Mouse (Mus musculus): ENCODE results near the gene Smcr8. TPM values are rescaled to one million over a fixed set of nuclear protein-coding genes. Genes with fewer than 3 reads are reported as not detected.
"Not testable (repeated sequence)": the region's sequence is repeated elsewhere in the genome, so short reads cannot be mapped to it uniquely, and the experiment has no call there.

Gene Smcr8
- total and polyA plus RNA-seq, 3 experiments: 6.0 to 15.3 (median 13.9) TPM

DNA sequence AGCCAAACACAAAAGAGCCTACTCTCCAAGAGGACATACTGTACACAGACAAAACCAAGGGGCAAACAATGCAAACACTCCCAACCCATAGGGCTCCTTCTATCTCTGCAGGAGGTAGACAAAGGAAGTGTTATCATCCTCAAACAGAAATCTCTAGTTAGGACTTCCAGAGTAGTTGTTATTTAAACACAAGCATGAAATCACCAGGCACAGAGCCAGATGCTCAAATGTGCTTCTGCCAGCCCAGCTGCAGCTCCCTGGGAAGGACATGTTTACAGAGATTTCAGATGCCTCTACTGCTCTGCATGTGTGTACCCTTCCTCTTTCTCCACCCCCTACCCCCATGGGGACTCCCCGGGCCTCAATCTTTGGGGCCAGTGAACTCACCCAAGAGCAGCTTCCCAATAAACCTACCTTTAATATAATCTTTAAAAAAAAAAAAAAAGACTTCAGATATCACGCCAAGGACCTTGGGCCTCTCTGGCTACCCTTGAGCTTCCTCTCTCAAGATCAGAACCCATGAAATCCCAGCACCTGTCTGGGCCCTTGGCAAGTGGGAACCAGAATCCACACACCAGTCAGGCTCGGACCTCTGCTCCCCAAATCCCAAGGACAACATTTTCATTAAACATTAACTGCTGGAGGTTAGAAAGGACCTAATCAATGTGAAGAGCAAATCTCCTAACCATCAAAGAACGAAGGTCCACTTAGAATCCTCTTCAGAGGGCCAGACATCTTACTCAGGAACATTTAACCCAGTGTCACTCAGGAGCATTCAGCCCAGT is 31.2 kb downstream of the Smcr8 start:
- TF ChIP-seq EP300 (IDR thresholded peaks at IDR 0.05; ENCODE audit: insufficient read depth, low read depth, low read length) (no peak), CTCF (IDR thresholded peaks at IDR 0.05) (no peak), POLR2A (IDR thresholded peaks at IDR 0.05; ENCODE audit: insufficient read depth, low read depth, low read length) (no peak)
- Histone ChIP-seq H3K9ac (ENCODE audit: low read depth, low read length) (no peak overlapping the region), H3K79me2 (replicated peaks; ENCODE audit: control insufficient read depth, insufficient read depth, low read length) (no peaks in the 10 kb centered on the region), H3K4me1 (ENCODE audit: control insufficient read depth, insufficient read depth, low read length) (no peaks in the 10 kb centered on the region; the same call in 1 of the 2 replicates), H3K27ac (no peak overlapping the region), H3K36me3 (ENCODE audit: control insufficient read depth, insufficient read depth, low read length) (no peaks in the 10 kb centered on the region), H3K27me3 (ENCODE audit: control insufficient read depth, insufficient read depth, low read length) (no peaks in the 10 kb centered on the region), H3K4me3 (no peak overlapping the region)
- DNase-seq: peak; percentile 34 to 47
- intact Hi-C loops (cut with DNase I): no loop called here
- 55% methylated on average over 4 of the region's 4 CpGs for WGBS

DNA sequence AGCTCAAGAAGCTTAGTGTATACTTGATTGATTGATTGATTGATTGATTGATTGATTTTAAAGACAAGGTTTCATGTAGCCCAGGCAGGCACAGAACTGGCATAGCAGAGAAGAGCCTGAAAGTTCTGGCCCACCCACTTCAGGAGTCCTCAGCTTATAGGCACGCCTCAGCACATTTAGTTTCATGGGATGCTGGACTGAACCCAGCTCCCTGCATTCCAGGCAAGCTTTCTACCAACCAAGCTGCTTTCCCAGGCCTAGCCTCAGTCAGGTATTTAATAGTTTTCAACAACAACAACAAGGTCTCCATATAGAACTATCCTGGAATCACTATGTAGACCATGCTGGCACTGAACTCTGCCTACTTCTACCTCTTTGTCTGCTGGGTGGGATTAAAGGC is 32.2 kb downstream of the Smcr8 start:
- H3K79me2 ChIP-seq (replicated peaks; ENCODE audit: control insufficient read depth, insufficient read depth, low read length): no peaks in the 10 kb centered on the region
- WGBS: 81% methylated on average over 1 of the region's 1 CpGs
- no peaks in the 10 kb centered on the region; the same call in 1 of the 2 replicates for H3K4me1 ChIP-seq (ENCODE audit: control insufficient read depth, insufficient read depth, low read length)
- intact Hi-C loops (cut with DNase I): no loop called here
- no peaks in the 10 kb centered on the region for H3K36me3 ChIP-seq (ENCODE audit: control insufficient read depth, insufficient read depth, low read length)
- no peak for DNase-seq
- no peak overlapping the region for H3K4me3 ChIP-seq
- H3K27me3 ChIP-seq (ENCODE audit: control insufficient read depth, insufficient read depth, low read length): no peaks in the 10 kb centered on the region
- no peak overlapping the region for H3K9ac ChIP-seq (ENCODE audit: low read depth, low read length)
- TF ChIP-seq POLR2A (IDR thresholded peaks at IDR 0.05; ENCODE audit: insufficient read depth, low read depth, low read length) (no peak), CTCF (IDR thresholded peaks at IDR 0.05) (no peak), EP300 (IDR thresholded peaks at IDR 0.05; ENCODE audit: insufficient read depth, low read depth, low read length) (no peak)
- H3K27ac ChIP-seq: no peak overlapping the region

DNA sequence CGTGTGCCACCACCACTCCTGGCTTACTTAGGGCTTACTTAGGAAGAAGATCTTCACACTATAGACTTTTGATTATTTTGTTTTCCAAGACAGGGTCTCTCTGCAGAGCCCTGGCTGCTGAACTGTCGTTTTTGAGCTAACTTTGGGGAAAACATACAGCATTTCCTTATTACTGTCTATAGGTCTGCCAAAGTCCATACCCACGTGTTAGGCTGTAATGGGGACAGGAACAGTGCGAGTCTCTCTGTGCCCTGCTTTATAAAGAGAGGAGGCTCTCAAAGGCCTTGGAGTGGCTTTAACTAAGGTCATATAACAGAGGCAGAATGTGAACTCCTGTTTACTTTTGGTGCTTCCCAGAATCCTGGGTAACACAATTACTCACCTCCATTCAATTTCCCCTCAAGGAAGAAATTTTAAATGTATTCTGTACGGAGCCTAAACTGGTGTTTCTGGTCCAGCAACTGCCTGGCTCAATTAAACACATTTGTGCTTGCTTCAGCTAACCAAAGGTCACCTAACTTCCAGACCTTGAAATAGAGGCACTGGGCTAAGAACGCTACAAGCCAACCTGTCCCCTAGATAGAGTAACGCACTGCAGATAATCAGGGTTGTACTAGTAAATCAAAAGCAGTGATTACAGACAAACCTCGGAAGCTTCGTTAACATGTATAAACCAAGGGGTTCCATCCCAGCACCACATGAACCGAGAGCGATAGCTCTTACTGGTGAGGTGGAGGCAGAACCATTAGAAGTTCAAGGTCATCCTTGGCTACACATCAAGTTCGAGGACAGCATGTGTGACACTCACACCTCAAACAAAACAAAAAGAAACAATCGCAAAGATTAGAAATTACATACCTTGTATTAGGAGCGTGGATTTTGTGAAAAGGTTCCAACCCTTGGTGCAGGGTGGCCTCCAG is 33.0 kb downstream of the Smcr8 start:
- Histone ChIP-seq H3K79me2 (replicated peaks; ENCODE audit: control insufficient read depth, insufficient read depth, low read length) (no peaks in the 10 kb centered on the region), H3K4me1 (ENCODE audit: control insufficient read depth, insufficient read depth, low read length) (no peaks in the 10 kb centered on the region; the same call in 1 of the 2 replicates), H3K27ac (no peak overlapping the region), H3K27me3 (ENCODE audit: control insufficient read depth, insufficient read depth, low read length) (no peaks in the 10 kb centered on the region), H3K9ac (ENCODE audit: low read depth, low read length) (no peak overlapping the region), H3K4me3 (peak overlapping the region; percentile 47), H3K36me3 (ENCODE audit: control insufficient read depth, insufficient read depth, low read length) (no peaks in the 10 kb centered on the region)
- intact Hi-C loops (cut with DNase I): no loop called here
- TF ChIP-seq CTCF (IDR thresholded peaks at IDR 0.05): no peak
- TF ChIP-seq POLR2A (IDR thresholded peaks at IDR 0.05; ENCODE audit: insufficient read depth, low read depth, low read length): no peak
- no peak for TF ChIP-seq EP300 (IDR thresholded peaks at IDR 0.05; ENCODE audit: insufficient read depth, low read depth, low read length)
- DNase-seq: no peak
- WGBS: 45% methylated on average over 14 of the region's 14 CpGs

DNA sequence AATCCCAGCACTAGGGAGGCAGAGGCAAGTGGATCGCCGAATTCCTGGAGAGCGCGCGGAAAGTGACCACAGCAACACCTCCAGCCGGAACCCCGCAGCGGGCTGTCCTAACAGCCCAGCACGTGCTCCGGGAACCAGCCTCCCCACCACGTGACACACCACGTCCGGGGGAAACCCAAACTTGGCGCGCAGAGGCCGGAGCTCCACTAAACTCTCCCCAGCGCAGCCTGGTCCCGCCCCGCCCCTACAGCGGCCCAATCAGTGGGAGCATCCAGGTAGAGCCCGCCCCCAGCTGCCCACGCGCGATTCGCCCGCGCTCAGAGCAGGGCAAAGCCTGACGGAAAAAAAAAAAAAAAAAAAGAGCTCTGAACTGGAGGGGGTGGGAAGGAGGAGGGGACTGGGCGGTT is 33.7 kb downstream of the Smcr8 start:
- Histone ChIP-seq H3K4me3 (peak overlapping the region; percentile 47), H3K9ac (ENCODE audit: low read depth, low read length) (no peak overlapping the region), H3K4me1 (ENCODE audit: control insufficient read depth, insufficient read depth, low read length) (no peaks in the 10 kb centered on the region; the same call in 1 of the 2 replicates), H3K79me2 (replicated peaks; ENCODE audit: control insufficient read depth, insufficient read depth, low read length) (no peaks in the 10 kb centered on the region), H3K27ac (no peak overlapping the region), H3K27me3 (ENCODE audit: control insufficient read depth, insufficient read depth, low read length) (no peaks in the 10 kb centered on the region), H3K36me3 (ENCODE audit: control insufficient read depth, insufficient read depth, low read length) (no peaks in the 10 kb centered on the region)
- 0 out of 2 replicates have a peak, but pooled peaks have one; percentile 43 for TF ChIP-seq EP300 (IDR thresholded peaks at IDR 0.05; ENCODE audit: insufficient read depth, low read depth, low read length)
- TF ChIP-seq POLR2A (IDR thresholded peaks at IDR 0.05; ENCODE audit: insufficient read depth, low read depth, low read length): no peak
- intact Hi-C loops (cut with DNase I): no loop called here
- under 1% methylated on average over 29 of the region's 29 CpGs for WGBS
- DNase-seq: peak; percentile 92 to 95

DNA sequence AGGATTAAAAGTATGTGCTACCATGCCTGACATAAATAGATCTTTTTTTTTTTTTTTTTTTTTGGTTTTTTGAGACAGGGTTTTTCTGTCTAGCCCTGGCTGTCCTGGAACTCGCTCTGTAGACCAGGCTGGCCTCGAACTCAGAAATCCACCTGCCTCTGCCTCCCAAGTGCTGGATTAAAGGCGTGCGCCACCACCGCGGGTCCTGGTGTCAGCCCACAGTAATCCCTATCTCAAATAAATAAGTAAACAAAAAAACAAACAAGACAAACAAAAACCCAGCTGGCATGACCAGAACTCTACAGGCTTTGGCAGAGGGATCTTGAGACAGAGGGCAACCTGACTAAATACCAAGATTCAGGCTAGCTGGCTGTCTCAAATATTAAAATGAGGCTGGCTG is 34.3 kb downstream of the Smcr8 start, which contains the start of gene Shmt1:
TSS of gene Shmt1 (minus strand) at position 101 of the 400 bp plus-strand sequence.
- H3K27me3 ChIP-seq (ENCODE audit: control insufficient read depth, insufficient read depth, low read length); intact Hi-C loops (cut with DNase I); H3K27ac ChIP-seq; H3K4me1 ChIP-seq (ENCODE audit: control insufficient read depth, insufficient read depth, low read length); H3K36me3 ChIP-seq (ENCODE audit: control insufficient read depth, insufficient read depth, low read length); H3K9ac ChIP-seq (ENCODE audit: low read depth, low read length); H3K79me2 ChIP-seq (replicated peaks; ENCODE audit: control insufficient read depth, insufficient read depth, low read length); DNase-seq: not testable (repeated sequence)
- WGBS: 20% methylated on average over 6 of the region's 6 CpGs
- peak within 1 kb of the TSS; percentile 47 for H3K4me3 ChIP-seq

DNA sequence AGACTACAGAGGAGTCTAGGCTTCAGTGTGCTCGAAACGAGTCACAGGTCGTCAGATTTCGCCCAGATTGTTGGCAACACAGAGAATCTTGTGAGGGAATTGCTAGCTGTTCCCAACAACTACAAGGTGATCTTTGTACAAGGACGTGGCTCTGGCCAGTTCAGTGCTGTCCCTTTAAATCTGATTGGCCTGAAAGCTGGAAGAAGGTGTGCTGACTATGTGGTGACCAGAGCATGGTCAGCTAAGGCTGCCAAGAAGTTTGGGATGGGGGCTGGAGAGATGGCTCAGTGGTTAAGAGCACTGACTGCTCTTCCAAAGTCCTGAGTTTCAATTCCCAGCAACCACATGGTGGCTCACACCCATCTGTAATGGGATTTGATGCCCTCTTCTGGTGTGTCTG is 39.1 kb downstream of the Smcr8 start:
- H3K9ac ChIP-seq (ENCODE audit: low read depth, low read length): no peak overlapping the region
- no peak overlapping the region for H3K4me3 ChIP-seq
- no peak for DNase-seq
- no peaks in the 10 kb centered on the region for H3K4me1 ChIP-seq (ENCODE audit: control insufficient read depth, insufficient read depth, low read length)
- H3K27ac ChIP-seq: no peak overlapping the region
- intact Hi-C loops (cut with DNase I): no loop called here
- 64% methylated on average over 5 of the region's 5 CpGs for WGBS
- H3K79me2 ChIP-seq (replicated peaks; ENCODE audit: control insufficient read depth, insufficient read depth, low read length): no peaks in the 10 kb centered on the region
- H3K27me3 ChIP-seq (ENCODE audit: control insufficient read depth, insufficient read depth, low read length): no peaks in the 10 kb centered on the region
- no peaks in the 10 kb centered on the region for H3K36me3 ChIP-seq (ENCODE audit: control insufficient read depth, insufficient read depth, low read length)
- TF ChIP-seq POLR2A (IDR thresholded peaks at IDR 0.05; ENCODE audit: insufficient read depth, low read depth, low read length): no peak
- TF ChIP-seq EP300 (IDR thresholded peaks at IDR 0.05; ENCODE audit: insufficient read depth, low read depth, low read length): no peak
- TF ChIP-seq CTCF (IDR thresholded peaks at IDR 0.05): no peak
